Mouse (Mus musculus): ENCODE data around the gene Tmem248.

Gene Tmem248

GRCm38 (mm10) chr5:130216781-130217180 lies at the start of gene Tmem248:
Gene Tmem248, plus strand, starts transcription at chr5:130217081.
- no peak for DNase-seq

- DNase-seq = no peak
These were observed 47.8 kb upstream of the Tmem248 start for GRCm38 (mm10) chr5:130169109-130169508.

- no peak for DNase-seq
These were observed 46.0 kb upstream of the Tmem248 start for GRCm38 (mm10) chr5:130170666-130171422.

- peak; percentile 96 to 98 for DNase-seq
These were observed 45.4 kb upstream of the Tmem248 start, which contains the start of gene Rabgef1 for GRCm38 (mm10) chr5:130171423-130171954. Gene Rabgef1, plus strand, starts transcription at chr5:130171798.

GRCm38 (mm10) chr5:130171956-130172601 lies 44.8 kb upstream of the Tmem248 start:
- no peak for DNase-seq

- no peak for DNase-seq
These were observed 43.9 kb upstream of the Tmem248 start for GRCm38 (mm10) chr5:130173012-130173411.

GRCm38 (mm10) chr5:130177871-130178270 lies 39.0 kb upstream of the Tmem248 start:
- no peak for DNase-seq

DNA sequence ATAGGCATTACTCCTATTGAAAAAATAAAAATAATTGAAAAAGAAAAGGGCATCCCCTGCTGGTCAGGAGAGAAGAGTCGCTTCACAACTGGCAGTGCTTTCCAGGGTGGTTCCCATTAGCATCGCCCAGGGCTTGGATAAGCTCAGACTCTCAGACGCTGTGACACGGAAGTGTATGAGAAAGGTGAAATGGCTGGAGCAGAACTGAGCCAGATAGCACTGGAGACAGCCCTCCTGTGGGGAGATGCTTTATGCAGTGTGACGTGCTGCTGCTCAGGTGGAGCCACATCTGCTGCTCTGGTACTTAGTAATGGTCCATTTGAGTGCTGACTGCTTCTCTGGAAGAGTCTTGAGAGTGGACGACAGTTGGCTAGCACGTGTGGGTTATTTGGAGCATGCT lies 36.5 kb upstream of the Tmem248 start:
- no peak for DNase-seq

GRCm38 (mm10) chr5:130181740-130182540 lies 34.9 kb upstream of the Tmem248 start:
- no peak for DNase-seq

GRCm38 (mm10) chr5:130182541-130182821 lies 34.4 kb upstream of the Tmem248 start:
- DNase-seq = no peak

- no peak for DNase-seq
These were observed 32.6 kb upstream of the Tmem248 start for GRCm38 (mm10) chr5:130184193-130184856.

DNA sequence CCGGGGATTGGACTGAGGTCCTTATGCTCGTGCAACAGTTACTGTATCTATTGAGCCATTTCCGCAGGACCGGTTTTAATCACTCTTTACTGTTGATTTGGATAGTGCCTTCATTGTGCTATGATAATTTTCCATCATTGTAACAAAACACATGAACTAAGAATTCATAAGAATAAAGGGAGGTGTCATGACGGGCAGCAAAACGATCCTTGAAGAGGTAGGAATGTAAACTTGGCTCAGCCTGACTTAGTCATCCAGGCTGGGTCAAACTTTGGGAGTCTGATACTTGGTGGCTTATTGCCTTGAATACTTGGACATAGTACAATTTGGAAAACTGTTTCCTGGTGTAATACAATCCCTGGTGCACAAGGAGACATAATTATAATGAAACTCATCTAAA lies 31.6 kb upstream of the Tmem248 start:
- no peak for DNase-seq

GRCm38 (mm10) chr5:130187383-130187782 lies 29.5 kb upstream of the Tmem248 start:
- DNase-seq = peak; percentile 35 to 55

DNA sequence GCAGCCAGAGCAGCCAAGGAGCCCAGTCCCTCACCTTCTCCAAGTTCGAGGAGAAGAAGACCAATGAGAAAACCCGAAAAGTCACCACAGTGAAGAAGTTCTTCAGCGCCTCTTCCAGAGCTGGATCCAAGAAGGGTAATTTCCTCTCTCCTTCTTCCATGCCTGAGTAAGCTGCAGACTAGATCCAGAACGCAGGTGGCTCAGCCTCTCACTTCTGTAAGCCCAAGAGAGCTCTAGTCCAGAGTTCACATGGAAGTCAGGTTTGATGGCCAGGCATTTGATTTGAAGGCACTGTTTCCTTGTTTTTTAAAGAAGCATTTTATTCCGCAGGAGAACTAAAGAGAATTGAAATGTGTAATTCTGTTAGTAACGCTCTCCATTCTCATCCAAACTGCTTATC lies 26.0 kb upstream of the Tmem248 start:
- no peak for DNase-seq

DNA sequence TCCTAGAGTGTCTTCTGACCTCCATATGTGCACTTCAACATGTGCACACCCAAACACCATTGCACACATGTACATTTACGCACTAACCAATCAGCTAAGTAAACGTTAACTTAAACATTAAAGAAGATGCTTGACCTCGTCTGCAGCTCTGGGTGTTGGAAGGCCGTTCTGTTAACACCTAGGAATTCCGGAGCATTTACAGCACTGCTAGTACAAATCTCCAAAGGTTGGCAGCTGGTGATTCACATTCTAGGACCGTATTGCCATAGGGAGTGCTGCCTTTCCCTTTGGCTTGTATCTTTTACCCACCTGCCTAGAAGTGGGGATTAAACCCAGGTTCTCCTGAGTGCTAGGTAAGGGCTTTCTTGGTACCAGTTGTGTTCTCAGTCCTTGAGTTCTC lies 25.0 kb upstream of the Tmem248 start:
- DNase-seq = no peak

DNA sequence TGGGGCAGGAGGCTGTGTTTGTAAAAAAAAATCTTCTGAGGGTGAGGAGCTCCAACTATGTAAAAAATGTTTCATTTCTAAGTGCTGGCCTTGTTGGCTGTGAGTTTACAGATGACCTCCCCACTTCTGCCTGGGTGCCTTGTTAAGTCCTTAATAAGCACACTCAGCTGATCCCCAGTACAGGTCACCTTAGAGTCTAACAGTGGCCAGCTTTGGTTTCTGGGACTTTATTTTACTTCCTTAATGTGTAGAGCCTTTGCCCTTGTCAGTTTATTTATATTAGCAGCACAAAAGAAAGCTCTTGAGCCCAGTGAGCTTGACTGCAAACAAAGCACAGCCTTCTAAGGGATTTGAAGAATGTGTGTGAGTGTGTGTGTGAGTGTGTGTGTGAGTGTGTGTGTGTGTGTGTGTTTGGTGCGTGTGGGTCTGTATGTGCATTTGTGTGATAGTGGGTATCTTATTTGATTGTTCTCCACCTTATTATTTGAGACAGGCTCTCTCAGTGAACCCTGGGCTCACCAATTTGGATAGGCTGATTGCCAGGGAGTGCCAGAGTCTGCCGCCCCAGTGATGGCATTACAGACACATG lies 24.4 kb upstream of the Tmem248 start:
- no peak for DNase-seq

GRCm38 (mm10) chr5:130193760-130194159 lies 23.1 kb upstream of the Tmem248 start:
- DNase-seq = no peak

DNA sequence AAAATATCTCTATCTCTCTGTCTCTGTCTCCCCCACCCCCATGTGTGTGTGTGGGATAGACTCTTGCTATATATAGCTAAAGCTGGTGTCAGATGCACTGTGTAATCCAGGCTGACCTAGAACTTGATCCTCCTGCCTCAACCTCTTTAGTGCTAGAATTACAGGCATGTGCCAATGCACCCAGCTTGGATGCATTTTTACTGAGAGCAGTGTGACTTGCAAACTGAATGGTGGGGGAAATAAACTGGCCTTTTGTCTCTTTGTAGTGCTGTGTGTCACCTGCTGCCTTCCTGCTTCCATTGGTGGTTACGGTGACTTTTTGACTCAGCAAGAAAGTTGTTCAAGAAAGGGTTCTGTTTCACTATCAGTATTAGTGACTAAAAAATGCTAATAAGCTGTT lies 20.6 kb upstream of the Tmem248 start:
- no peak for DNase-seq

GRCm38 (mm10) chr5:130197454-130197853 lies 19.4 kb upstream of the Tmem248 start:
- DNase-seq = no peak

- no peak for DNase-seq
These were observed 18.9 kb upstream of the Tmem248 start for GRCm38 (mm10) chr5:130197981-130198380.

DNA sequence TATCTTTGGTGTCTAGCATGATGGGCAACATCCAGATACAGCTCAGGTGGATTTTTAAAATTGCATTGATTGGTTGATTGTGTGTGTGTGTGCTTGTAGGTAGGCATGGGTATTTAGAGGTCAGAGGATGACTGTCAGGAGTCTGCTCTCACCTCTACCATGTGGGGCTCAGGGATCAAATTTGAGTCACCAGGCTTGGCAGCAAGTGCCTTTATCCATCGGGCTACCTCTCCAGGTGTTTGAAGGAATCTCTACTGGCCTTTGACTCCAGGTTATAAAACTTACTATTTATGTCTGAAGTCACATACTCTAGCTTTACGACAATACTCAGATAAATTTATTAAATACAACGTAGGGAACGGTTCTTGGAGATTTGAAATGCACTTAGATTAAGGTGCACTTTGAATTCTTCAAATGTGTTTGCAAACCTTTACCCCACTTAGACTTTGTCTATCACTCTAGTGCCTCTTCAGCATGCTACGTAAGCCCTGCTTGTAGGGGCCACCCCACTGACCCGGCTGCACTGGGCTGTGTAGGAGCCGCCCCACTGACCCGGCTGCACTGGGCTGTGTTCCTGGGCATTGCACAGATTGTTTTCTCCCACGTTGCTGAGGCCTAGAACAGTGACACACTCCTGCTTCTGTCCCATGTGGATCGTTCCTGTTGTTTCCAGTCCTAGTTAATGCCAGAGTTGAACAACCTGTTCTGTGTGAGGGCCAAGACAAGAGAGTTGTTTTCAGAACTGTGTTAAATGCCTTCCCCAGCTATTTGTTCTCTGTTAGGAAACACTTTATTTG lies 16.4 kb upstream of the Tmem248 start:
- DNase-seq = no peak

DNA sequence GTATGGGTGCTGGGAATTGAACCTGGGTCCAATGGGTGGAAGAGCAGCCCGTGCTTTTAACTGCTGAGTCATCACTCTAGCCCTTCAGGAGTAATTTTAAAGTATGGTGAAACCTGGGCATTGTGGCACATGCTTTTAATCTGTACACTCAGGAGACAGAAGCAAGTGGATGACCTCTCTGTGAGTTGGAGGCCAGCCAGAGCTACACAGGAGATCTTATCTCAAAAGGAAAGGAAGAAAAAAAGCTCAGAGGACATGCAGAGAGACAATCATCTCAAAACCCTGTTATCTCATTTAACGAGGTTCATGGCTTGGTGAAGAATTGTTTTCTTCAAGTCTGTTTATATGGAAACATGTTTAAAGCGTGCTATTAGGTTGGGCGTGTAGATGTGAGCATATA lies 12.9 kb upstream of the Tmem248 start:
- DNase-seq = no peak

Measured in cerebellum, postnatal 25 days (tissue).